Mouse (Mus musculus): Measurements from ENCODE around the gene Nmt1. TPM values are rescaled to one million over a fixed set of nuclear protein-coding genes. Genes with fewer than 3 reads are reported as not detected.

Gene Nmt1
- 9.5 and 16.8 TPM in 2 replicates for polyA plus RNA-seq (2012; ENCODE audit: low replicate concordance)

DNA sequence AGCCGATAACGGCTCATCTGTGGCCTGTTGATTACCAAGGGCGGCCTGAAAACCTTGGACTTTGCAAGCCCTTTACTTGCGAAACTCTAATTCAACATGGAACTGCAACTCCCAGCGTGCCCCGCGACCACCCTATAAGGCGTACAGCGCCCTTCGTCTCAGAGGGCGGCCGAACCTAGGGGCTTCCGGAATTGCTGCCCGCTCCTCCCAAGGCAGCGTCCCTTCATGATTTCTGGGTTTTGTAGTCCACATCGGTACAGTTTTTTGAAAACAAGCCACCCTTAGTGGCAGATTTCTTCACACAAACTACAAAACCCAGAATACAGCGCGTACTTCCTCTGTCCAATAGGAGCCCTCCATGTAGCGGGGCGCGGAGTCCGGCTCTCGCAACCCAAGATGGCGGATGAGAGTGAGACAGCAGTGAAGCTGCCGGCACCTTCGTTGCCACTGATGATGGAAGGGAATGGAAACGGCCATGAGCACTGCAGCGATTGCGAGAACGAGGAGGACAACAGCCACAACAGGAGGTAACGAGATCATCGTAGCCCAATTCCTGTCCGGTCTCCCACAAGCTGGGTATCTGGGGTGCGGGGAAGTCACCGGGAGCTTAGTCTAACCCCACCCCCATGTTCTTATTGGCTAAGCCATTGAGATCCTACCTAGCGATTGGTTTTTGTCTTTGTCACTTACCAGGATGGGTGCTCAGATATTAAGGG, at the start of gene Nmt1, which contains the start of gene Dcakd:
TSS of gene Nmt1 (plus strand) at position 15 of the 716 bp plus-strand sequence.
TSS of gene Dcakd (minus strand) at position 158 of the 716 bp plus-strand sequence.

DNA sequence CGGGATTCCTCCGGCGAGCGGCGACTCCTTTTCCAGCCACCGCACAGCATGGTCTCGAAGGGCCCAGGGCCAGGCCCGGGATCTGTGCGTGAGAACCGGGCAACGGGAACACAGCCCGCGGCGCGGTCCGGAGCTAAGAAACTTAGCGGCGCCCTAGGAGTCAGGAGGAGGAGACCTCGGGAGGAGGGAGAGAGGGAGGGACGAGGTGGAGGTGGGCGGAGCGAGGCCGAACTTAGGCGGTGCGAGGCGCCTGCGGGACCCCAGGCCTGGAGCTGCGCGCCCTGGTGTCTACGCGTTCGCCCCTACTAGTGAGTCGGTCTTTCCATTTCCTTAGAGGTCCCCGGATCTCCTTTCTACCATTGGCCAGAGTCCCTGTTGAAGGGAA, 73.5 kb downstream of the Nmt1 start, which contains the start of the genes Plcd3 and Acbd4:
TSS of gene Plcd3 (minus strand) at position 178 of the 385 bp plus-strand sequence.
TSS of gene Acbd4 (plus strand) at position 202 of the 385 bp plus-strand sequence.

DNA sequence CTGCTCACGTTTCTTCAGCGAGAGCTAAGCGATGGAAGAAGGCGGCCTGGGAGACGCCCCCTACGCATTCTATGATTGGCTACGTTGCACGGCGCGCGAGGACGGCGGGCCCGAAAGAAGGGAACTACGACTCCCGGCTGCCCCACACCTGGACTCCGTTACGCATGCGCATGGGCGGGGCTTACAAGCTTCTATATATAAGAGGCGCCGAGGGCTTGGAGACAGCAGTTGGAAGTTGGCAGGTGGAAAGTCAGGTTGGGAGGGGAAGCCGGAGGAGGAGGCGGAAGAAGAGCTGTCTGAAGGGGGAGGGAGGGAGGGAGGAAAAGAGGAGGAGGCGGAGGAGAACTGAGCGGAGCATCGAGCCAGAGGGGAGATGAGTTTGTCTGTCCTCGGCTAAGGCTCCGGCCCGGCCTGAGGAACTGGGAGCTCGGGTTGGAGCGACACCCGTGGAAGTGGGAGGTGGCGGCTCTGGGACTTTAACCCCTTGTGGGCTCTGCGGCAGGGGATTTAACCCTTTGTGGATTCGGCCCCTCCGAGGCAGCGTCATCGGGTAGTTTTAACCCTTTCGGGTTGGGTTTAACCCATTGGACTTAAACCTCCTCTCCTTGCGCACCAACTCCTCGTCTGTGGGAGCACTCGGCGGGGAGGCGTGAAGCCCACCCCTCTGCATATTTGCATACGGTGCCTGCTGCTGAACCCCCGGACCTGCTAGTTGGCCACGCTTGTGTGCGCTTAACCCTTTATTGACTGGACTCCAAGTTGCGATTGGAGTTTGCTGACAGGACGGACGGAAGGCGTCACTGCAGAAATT, 88.2 kb downstream of the Nmt1 start, which contains the start of gene Hexim1:
TSS of gene Hexim1 (plus strand) at position 224 of the 811 bp plus-strand sequence.

Other genes starting within 250 kb of the Nmt1 start
- not detected in 2 replicates for gene Gjc1, start 208.5 kb upstream of the Nmt1 start, polyA plus RNA-seq (2012; ENCODE audit: low replicate concordance)
- not detected in 2 replicates for gene Higd1b, start 192.3 kb upstream of the Nmt1 start, polyA plus RNA-seq (2012; ENCODE audit: low replicate concordance)
- 92.1 and 150 TPM in 2 replicates for gene Eftud2, start 147.2 kb upstream of the Nmt1 start, polyA plus RNA-seq (2012; ENCODE audit: low replicate concordance)
- gene Ccdc103, start 147.0 kb upstream of the Nmt1 start, polyA plus RNA-seq (2012; ENCODE audit: low replicate concordance), result not detected in 2 replicates
- gene Fam187a, start 143.0 kb upstream of the Nmt1 start, polyA plus RNA-seq (2012; ENCODE audit: low replicate concordance), result not detected in 2 replicates
- 1.1 TPM in 1 of 2 replicates, not detected in the other for gene Gfap, start 127.3 kb upstream of the Nmt1 start, polyA plus RNA-seq (2012; ENCODE audit: low replicate concordance)
- 3.6 and 12.5 TPM in 2 replicates for gene Kif18b, start 103.1 kb upstream of the Nmt1 start, polyA plus RNA-seq (2012; ENCODE audit: low replicate concordance)
- gene C1ql1, start 81.5 kb upstream of the Nmt1 start, polyA plus RNA-seq (2012; ENCODE audit: low replicate concordance), result not detected in 2 replicates
- 30.8 and 47.5 TPM in 2 replicates for gene Dcakd, start 143 bp downstream of the Nmt1 start, polyA plus RNA-seq (2012; ENCODE audit: low replicate concordance)
- gene Plcd3, start 73.5 kb downstream of the Nmt1 start, polyA plus RNA-seq (2012; ENCODE audit: low replicate concordance), result 0.15 and 0.18 TPM in 2 replicates
- 60.3 and 69.9 TPM in 2 replicates for gene Acbd4, start 73.5 kb downstream of the Nmt1 start, polyA plus RNA-seq (2012; ENCODE audit: low replicate concordance)
- gene Hexim1, start 88.0 kb downstream of the Nmt1 start, polyA plus RNA-seq (2012; ENCODE audit: low replicate concordance), result 25.6 and 27.7 TPM in 2 replicates
- 4.3 and 5.1 TPM in 2 replicates for gene Hexim2, start 104.2 kb downstream of the Nmt1 start, polyA plus RNA-seq (2012; ENCODE audit: low replicate concordance)
- 244 and 485 TPM in 2 replicates for gene Fmnl1, start 142.9 kb downstream of the Nmt1 start, polyA plus RNA-seq (2012; ENCODE audit: low replicate concordance)
- not detected in 2 replicates for gene 1700023F06Rik, start 180.4 kb downstream of the Nmt1 start, polyA plus RNA-seq (2012; ENCODE audit: low replicate concordance)
- gene Spata32, start 190.2 kb downstream of the Nmt1 start, polyA plus RNA-seq (2012; ENCODE audit: low replicate concordance), result 0.18 TPM in 1 of 2 replicates, not detected in the other
- 44.3 and 54.1 TPM in 2 replicates for gene Map3k14, start 239.3 kb downstream of the Nmt1 start, polyA plus RNA-seq (2012; ENCODE audit: low replicate concordance)